Mouse (Mus musculus) adrenal gland, adult (tissue): ENCODE results near the gene Gm42957.
"Not testable (repeated sequence)": the region's sequence is repeated elsewhere in the genome, so short reads cannot be mapped to it uniquely, and the experiment has no call there.

Source experiments
- DNase-seq, 2 experiments: peaks; one replicate each; pipeline ENCODE4 v3.0.0; 2022 to 2023; ENCODE audit warnings: low spot score in 1 of 2; ENCODE audit not compliant: inconsistent age in 2 of 2

Gene Gm42957

GRCm38 (mm10) chr3:96634928-96635879, at the start of gene Gm42957, which contains the start of gene Pex11b:
Gm42957 (plus strand) TSS chr3:96635474.
Pex11b (plus strand) TSS chr3:96635376.
- DNase-seq, result peak; percentile 93 to 98

- no peak for DNase-seq
Measured at GRCm38 (mm10) chr3:96590657-96591056, 44.6 kb upstream of the Gm42957 start.

DNA sequence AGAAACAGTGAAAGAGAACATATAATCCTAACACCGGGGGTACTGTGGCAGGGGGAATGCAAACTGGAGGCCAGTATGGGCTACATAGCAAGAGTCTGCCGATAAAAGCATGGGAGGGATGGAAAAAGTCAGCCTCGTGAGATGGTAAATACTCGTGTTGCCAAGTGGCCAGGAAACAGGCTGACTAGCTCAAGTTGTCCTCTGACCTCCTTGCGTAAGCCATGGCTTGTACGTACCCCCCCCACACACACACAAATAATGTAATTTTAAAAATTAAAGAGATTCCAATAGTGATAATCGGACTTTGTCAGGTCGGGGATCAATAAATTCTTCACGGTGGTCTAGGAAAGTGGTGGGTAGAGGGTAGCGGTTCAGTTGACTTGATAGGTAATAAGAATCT, 41.9 kb upstream of the Gm42957 start:
- DNase-seq, result peak in 1 of 2 experiments; percentile 76

GRCm38 (mm10) chr3:96593790-96594560, 41.3 kb upstream of the Gm42957 start, which contains the start of gene Polr3gl:
Polr3gl (minus strand) TSS chr3:96594181.
- peak; percentile 94 to 98 for DNase-seq

DNA sequence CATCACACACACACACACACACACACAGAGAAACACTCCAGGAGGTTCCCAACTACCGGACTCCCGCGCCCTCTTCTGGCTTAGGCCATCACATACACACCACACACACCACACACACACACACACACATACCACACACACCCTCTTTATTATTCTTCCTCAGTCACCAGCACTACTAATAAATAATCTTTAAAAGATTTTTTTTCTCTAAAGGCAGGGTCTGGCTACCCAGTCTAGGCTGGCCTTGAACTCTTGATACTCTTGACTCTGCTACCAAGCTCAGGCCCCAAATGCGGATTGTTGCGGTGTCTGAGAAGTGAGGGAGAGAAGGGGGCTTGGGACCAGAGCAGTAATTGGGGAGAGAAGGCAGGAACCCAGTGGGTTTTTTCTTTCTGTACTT, 40.4 kb upstream of the Gm42957 start:
- DNase-seq, result peak in 1 of 2 experiments; percentile 39

GRCm38 (mm10) chr3:96595661-96596060, 39.6 kb upstream of the Gm42957 start:
- DNase-seq, result no peak

DNA sequence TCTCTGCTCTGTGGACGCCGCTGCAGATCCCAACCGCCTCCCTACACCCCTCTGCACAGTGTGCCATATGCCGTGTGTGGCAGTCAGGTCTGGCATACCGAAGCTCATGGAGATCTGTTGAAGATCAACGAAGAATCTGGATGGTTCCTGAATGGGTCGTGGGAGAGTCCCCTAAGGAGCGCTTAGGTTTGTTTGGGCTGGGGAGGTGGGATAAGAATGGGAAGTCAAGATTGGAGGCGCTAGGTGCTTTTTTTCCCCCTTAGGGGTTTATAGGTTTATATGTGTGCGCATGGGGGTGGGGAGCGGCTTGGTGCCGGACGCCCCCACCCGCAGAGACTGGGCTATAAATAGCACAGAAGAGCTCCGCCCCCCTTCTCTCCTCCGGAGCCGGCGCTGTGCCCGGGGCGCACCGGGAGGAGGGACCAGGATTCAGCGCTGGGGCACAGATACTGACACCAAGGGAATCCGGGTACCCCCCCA, 39.0 kb upstream of the Gm42957 start, which contains the start of gene Ankrd34a:
Gene Ankrd34a, plus strand, starts transcription at position 409 of the 480 bp plus-strand sequence.
- peak; percentile 68 to 85 for DNase-seq

DNA sequence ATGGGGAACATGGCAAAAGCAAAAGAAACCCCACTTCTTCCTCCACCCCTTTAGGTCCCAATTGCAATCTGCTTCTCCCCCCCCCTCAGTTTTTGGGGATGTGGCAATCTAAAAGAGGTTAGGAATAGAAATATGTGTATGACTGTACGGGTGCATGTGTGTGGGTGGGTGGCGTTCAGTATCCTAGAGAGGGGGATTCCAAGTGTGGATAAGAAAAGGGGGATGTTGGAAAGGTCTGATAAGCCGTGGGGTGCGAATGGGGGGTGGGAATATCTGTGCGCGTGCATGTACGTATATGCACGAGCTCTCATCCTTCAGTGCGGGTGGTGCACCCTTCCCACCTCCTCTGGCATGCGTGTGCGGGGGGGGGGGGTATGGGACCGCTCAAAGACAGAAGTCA, 38.4 kb upstream of the Gm42957 start:
- no peak for DNase-seq

GRCm38 (mm10) chr3:96597435-96597891, 37.8 kb upstream of the Gm42957 start:
- peak; percentile 52 to 80 for DNase-seq

DNA sequence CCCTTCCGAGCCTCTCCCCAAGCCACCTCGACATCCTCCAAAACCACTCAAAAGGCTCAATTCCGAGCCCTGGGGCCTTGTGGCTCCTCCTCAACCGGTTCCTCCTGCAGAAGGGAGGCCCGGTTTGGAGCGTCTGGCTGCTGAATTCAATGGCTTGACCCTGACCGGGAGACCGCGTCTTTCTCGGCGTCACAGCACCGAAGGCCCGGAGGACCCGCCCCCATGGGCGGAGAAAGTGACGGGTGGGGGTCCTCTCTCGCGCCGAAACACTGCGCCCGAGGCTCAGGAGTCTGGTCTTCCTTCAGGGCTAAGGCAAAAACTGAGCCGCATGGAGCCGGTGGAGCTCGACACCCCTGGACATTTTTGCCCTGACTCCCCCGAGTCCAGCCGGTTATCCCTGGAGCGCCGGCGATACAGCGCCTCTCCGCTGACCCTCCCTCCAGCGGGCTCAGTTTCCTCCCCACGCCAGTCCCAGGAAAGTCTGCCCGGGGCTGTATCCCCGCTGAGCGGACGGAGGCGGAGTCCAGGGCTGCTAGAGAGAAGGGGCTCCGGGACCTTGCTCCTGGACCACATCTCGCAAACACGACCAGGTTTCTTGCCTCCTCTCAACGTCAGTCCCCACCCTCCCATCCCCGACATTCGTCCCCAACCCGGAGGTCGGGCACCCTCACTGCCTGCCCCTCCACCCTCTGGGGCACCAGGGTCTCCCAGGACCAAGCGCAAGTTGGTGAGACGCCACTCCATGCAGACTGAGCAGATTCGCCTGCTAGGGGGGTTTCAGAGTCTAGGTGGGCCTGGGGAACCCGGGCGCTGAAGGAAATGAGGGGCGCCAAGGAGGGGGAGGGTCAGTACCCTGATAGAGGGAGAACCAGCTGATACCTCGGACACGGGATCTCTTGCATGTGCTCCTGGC, 36.9 kb upstream of the Gm42957 start:
- DNase-seq, result peak; percentile 87 to 94

- no peak for DNase-seq
Measured at GRCm38 (mm10) chr3:96599069-96599393, 36.2 kb upstream of the Gm42957 start.

GRCm38 (mm10) chr3:96599411-96599810, 35.9 kb upstream of the Gm42957 start:
- DNase-seq, result no peak

- peak; percentile 96 to 98 for DNase-seq
Measured at GRCm38 (mm10) chr3:96600639-96601250, 34.5 kb upstream of the Gm42957 start, which contains the start of gene Lix1l. Lix1l (plus strand) TSS chr3:96601149.

DNA sequence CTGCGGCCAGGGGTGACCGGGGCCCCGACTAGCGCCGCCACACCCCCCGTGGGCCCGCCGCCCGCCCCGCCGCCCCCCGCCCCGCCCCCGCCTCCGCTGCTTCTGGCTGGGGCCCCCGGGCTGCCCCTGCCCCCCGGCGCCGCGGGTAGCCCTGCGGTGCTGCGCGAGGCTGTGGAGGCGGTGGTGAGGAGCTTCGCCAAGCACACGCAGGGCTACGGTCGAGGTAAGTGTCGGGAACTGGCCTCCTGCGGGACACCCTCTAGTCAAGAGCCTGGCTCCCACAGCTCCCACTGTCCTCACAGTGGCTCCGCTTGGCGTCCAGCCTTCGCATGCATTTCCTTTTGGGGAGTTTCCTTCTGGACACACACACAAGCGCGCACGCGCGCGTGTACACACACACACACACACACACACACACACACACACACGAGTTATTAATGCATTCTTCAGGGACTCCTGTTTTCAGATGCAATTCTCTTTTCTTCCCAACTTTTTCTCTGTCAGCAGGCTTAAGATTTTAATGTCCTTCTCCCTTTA, 34.0 kb upstream of the Gm42957 start:
- peak; percentile 81 to 93 for DNase-seq

DNA sequence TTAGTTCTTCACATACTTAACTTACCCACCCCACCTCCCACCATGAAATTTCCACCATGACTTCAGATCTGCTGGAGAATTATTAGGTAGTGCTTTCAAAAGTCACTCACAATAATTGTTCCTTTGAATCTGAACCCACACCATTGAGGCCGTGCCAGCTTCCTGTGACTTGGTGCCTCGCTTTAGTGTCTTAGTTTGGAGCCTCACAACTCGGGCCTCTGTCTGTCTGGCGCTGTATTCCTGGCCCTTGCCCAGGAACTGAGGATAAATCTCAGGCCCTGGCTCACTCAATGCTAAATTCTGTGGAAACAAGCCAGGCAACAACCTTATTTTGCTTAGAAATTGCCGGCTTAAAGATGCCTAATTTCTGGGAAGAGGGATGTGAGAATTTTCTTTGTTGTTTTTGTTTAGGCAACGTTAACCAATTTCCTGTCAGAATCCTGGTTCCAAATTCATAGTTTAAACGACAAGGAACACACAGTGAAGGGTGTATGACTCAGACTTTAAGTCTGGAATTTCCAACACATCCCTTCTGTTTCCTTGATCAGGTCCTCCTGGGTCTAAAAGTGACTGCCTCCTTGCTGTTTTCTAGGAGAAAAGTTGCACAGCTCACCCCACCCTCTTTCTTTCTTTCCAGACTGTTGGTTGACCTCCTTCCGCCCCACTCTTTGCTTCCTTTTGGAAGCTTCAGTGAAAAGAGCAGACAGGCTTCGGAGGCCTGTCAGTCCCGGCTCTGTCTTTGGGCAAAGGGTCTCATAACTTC, 33.2 kb upstream of the Gm42957 start:
- peak; percentile 56 to 87 for DNase-seq

GRCm38 (mm10) chr3:96602704-96603084, 32.6 kb upstream of the Gm42957 start:
- DNase-seq, result no peak

DNA sequence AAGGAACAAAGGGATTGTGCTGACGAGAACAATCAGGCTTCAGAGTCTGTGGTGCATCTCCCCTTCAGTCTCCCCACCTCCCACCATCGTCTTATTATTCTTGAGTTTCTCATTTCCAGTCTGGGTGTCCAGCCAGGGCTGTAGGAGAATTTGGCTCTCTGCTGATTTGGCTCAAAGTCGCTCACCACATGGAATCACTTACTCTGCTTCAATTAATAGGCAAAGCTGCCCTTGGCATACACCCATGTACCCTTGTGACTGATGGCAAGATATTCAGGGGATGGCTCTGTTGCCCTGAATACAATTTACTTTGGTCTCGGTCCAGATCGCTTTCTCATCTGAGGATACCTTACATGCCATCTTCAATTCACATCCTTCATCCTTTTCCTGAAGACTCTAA, 32.0 kb upstream of the Gm42957 start:
- peak in 1 of 2 experiments; percentile 67 for DNase-seq

DNA sequence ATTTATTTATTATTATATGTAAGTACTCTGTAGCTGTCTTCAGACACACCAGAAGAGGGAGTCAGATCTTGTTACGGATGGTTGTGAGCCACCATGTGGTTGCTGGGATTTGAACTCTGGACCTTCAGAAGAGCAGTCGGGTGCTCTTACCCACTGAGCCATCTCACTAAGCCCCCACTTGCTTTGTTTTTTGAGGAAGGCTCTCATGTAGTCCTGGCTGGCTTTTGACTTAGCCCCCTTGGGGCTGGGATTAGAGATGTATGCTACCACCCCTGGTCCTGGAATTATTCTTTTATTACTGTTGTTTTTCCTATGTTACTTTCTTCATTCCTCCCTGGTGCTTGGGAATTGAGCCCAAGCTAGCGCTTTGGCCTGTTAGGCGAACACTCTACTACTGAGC, 29.3 kb upstream of the Gm42957 start:
- DNase-seq, result not testable (repeated sequence)

DNA sequence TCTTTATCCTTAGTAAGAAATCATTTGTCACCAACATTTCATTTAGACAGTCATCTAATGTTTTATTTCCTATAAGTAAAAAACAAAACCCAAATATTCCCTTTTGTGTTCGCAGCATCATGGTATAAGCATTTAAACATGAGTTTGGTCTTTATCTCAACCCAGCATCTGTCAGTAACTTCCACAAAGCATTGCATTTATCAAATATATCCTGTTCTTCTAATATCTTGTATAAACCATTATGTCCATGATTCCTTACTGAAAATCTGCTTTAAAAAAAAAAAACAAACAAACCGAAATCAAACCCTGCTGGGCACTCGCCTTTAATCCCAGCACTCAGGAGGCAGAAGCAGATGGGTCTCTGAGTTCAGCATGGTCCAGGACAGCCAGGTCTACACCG, 28.7 kb upstream of the Gm42957 start:
- DNase-seq, result no peak
